Mouse (Mus musculus) ES-Bruce4 (cell line): ENCODE measurements around the gene Gm11060.

ENCODE experiments used
- CTCF ChIP-seq: IDR thresholded peaks from one replicate; pipeline ENCODE4 v1.8.1; 2011; ENCODE audit warnings: low read depth, low read length
- EP300 ChIP-seq: IDR thresholded peaks from 2 replicates; pipeline ENCODE4 v1.6.1; 2011; ENCODE audit warnings: low read depth, low read length; ENCODE audit not compliant: insufficient read depth
- POLR2A ChIP-seq: IDR thresholded peaks from one replicate; pipeline ENCODE4 v1.8.1; 2011; ENCODE audit warnings: low read length; ENCODE audit not compliant: insufficient read depth

- TF ChIP-seq EP300: no peak
- no peak for TF ChIP-seq CTCF
- no peak for TF ChIP-seq POLR2A
Measured at GRCm38 (mm10) chr2:105100541-105100940, 8.7 kb downstream of the Gm11060 start.
